Mouse (Mus musculus): ENCODE measurements around the gene Gm11114. TPM values are rescaled to one million over a fixed set of nuclear protein-coding genes. Genes with fewer than 3 reads are reported as not detected.

Gene Gm11114
- polyA plus RNA-seq, 1 experiment from 2014 or later, result not detected

GRCm38 (mm10) chr9:85320167-85320951 lies 7.8 kb downstream of the Gm11114 start:
- no peak overlapping the region for H3K27ac ChIP-seq
- no peak for TF ChIP-seq CTCF (IDR thresholded peaks at IDR 0.05; ENCODE audit: low read depth)
- ATAC-seq (replicated peaks; ENCODE audit: low FRiP score, low read depth) (no peak), DNase-seq (ENCODE audit: low spot score) (no peak)
- H3K9me3 ChIP-seq (replicated peaks; ENCODE audit: low read length), result no peaks in the 10 kb centered on the region
- H3K36me3 ChIP-seq (ENCODE audit: insufficient read depth, low read length), result no peaks in the 10 kb centered on the region
- H3K4me1 ChIP-seq (replicated peaks; ENCODE audit: insufficient read depth, low read length), result no peaks in the 10 kb centered on the region; the same call in 1 of the 2 replicates
- no peak overlapping the region for H3K9ac ChIP-seq (ENCODE audit: low read depth, low read length)
- WGBS, result 71% methylated on average over 8 of the region's 8 CpGs
- H3K4me3 ChIP-seq (replicated peaks; ENCODE audit: low read depth, low read length), result no peak overlapping the region
- H3K4me2 ChIP-seq (ENCODE audit: low read length), result no peak overlapping the region
- H3K27me3 ChIP-seq (ENCODE audit: insufficient read depth, low read length), result no peaks in the 10 kb centered on the region

DNA sequence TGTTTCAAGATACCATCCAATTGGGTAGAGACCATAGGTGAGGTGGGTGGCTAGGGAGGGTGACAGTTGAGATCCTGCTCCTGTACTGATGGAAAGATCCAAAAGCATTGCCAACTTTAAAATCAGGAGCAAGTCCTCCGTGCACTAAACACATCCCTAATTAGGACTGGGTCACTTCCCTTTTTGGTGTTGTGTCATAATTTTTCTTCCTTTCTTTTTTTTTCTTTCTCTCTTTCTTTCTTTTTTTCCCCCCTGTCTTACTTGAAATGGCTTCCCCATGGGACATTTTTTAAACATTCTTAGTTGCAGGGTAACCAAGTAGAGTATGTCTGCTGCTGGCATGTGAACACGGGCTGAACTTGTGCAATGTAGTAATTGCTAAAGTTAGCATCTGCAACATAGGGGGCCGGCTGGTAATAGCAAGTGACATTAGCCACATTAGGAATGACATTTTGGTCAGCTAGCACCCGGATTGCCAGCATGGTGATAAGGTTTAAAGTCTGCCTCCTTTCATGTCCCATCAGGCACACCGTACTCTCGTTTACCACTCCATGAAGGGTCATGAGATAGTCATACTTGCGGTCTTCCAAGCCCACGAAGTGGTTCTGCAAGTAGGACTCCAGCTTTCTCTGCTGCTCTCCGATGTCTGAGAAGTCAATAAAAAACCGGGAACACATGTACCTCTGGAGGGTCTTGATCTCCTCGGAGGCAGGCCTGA lies 11.7 kb downstream of the Gm11114 start:
- ATAC-seq (replicated peaks; ENCODE audit: low FRiP score, low read depth), result no peak
- no peaks in the 10 kb centered on the region for H3K27me3 ChIP-seq (ENCODE audit: insufficient read depth, low read length)
- TF ChIP-seq CTCF (IDR thresholded peaks at IDR 0.05; ENCODE audit: low read depth), result no peak
- no peaks in the 10 kb centered on the region for H3K9me3 ChIP-seq (replicated peaks; ENCODE audit: low read length)
- no peaks in the 10 kb centered on the region for H3K36me3 ChIP-seq (ENCODE audit: insufficient read depth, low read length)
- H3K4me2 ChIP-seq (ENCODE audit: low read length), result peak overlapping the region; percentile 96
- 66% methylated on average over 11 of the region's 11 CpGs for WGBS
- H3K27ac ChIP-seq, result no peak overlapping the region
- no peak for DNase-seq (ENCODE audit: low spot score)
- no peak overlapping the region for H3K4me3 ChIP-seq (replicated peaks; ENCODE audit: low read depth, low read length)
- no peak overlapping the region for H3K9ac ChIP-seq (ENCODE audit: low read depth, low read length)
- H3K4me1 ChIP-seq (replicated peaks; ENCODE audit: insufficient read depth, low read length), result no peaks in the 10 kb centered on the region; the same call in 1 of the 2 replicates

DNA sequence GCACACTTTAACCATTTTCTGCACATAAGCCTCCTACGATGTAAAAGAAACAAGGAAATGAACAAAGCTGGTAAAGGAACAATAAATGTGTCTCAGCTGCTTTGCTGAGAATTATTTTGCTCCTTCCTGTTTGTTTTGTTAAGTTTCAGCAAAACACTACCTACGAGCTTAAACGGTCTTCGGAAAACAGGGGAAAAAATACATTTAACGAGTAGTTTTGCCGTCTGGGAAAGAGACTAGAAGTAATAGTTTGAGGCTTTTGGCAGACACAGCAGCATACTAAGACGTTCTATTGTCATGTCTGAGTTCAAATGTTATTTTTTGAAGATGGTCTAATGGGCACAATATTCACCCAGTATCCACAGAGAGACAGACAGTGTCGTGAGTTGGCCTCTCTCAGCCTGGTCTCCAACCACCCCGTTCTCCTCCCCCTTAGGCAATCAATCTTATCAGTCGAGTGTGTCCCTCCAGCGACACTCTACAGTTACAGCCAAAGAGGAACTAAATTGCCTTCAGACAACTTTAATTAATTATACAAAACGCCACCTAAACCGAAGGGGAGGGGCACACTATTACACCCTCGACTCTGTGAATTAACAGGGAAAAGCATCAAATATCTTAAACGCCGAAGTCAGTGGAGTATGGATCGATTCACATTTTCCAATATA lies 12.8 kb downstream of the Gm11114 start:
- H3K36me3 ChIP-seq (ENCODE audit: insufficient read depth, low read length), result no peaks in the 10 kb centered on the region
- peak overlapping the region; percentile 96 for H3K4me2 ChIP-seq (ENCODE audit: low read length)
- no peaks in the 10 kb centered on the region for H3K9me3 ChIP-seq (replicated peaks; ENCODE audit: low read length)
- no peaks in the 10 kb centered on the region; the same call in 1 of the 2 replicates for H3K4me1 ChIP-seq (replicated peaks; ENCODE audit: insufficient read depth, low read length)
- ATAC-seq (replicated peaks; ENCODE audit: low FRiP score, low read depth) (no peak), DNase-seq (ENCODE audit: low spot score) (peak; percentile 54)
- 13% methylated on average over 17 of the region's 17 CpGs for WGBS
- peak overlapping the region; percentile 71 for H3K4me3 ChIP-seq (replicated peaks; ENCODE audit: low read depth, low read length)
- H3K9ac ChIP-seq (ENCODE audit: low read depth, low read length), result no peak overlapping the region
- H3K27ac ChIP-seq, result no peak overlapping the region
- no peaks in the 10 kb centered on the region for H3K27me3 ChIP-seq (ENCODE audit: insufficient read depth, low read length)
- no peak for TF ChIP-seq CTCF (IDR thresholded peaks at IDR 0.05; ENCODE audit: low read depth)

GRCm38 (mm10) chr9:85326292-85327241 lies 14.0 kb downstream of the Gm11114 start:
- H3K27ac ChIP-seq, result peak overlapping the region; percentile 42; the same call in 1 of the 2 replicates
- TF ChIP-seq CTCF (IDR thresholded peaks at IDR 0.05; ENCODE audit: low read depth), result no peak
- H3K4me3 ChIP-seq (replicated peaks; ENCODE audit: low read depth, low read length), result peak overlapping the region; percentile 71
- under 1% methylated on average over 76 of the region's 88 CpGs for whole genome bisulfite sequencing
- peak; percentile 42 for DNase-seq (ENCODE audit: low spot score)
- ATAC-seq (replicated peaks; ENCODE audit: low FRiP score, low read depth), result peak; percentile 53
- no peaks in the 10 kb centered on the region for H3K9me3 ChIP-seq (replicated peaks; ENCODE audit: low read length)
- no peaks in the 10 kb centered on the region for H3K36me3 ChIP-seq (ENCODE audit: insufficient read depth, low read length)
- peak overlapping the region; percentile 62 for H3K9ac ChIP-seq (ENCODE audit: low read depth, low read length)
- H3K4me1 ChIP-seq (replicated peaks; ENCODE audit: insufficient read depth, low read length), result no peaks in the 10 kb centered on the region; the same call in 1 of the 2 replicates
- H3K27me3 ChIP-seq (ENCODE audit: insufficient read depth, low read length), result no peaks in the 10 kb centered on the region
- peak overlapping the region; percentile 96 for H3K4me2 ChIP-seq (ENCODE audit: low read length)

DNA sequence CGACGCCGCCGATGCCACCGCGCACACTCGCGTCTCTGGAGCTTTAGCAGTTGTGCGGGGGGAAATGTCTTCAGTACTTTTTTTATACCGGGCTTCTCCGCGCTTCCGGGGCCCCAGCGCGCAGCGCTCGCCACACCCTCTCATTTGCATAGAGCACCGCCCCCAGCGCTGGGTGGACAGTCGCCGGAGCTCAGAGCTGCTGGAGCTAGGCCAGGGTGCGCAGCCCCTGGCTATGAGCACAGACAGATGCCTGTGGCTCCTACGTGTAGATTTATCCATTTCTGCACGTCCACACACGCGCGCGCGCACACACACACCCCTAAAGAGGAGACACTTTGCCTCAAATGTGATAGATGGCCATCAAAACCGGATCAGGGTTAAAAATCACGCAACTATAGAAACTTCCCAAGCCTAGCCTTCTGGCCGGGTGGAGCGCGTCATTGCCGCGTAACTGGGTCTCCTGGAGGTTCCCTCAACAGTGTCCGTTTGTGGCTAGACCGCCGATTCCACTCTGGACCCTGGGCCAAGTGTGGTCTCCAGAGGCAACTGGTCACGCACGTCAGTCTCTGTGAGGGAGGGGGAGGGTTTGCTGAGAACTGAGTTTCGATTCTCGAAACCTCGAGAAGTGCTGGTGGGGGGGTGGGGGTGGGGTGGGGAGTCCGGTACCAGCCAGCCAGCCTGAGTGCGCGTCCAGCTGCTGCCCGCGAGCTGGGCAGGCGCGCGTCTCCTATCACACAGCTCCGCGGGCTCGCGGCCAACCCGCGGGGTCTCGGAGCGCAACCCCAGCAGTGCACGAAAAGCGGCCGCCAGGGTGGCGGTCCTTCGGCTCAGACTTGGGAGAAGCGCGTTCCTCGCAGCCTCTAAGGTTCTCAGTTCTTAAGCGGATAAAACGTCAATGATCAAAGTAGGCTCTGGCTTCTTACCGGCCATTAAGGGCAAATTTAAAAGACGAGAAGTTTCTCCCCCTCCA lies 15.0 kb downstream of the Gm11114 start, which contains the start of gene Tent5a:
TSS of gene Tent5a (minus strand) at position 107 of the 970 bp plus-strand sequence.
- Histone ChIP-seq H3K27ac (peak within 1 kb of the TSS; percentile 72), H3K4me1 (replicated peaks; ENCODE audit: insufficient read depth, low read length) (no peaks in the 10 kb centered on the region; the same call in 1 of the 2 replicates), H3K4me3 (replicated peaks; ENCODE audit: low read depth, low read length) (peak within 1 kb of the TSS; percentile 71), H3K4me2 (ENCODE audit: low read length) (peak within 1 kb of the TSS; percentile 96), H3K36me3 (ENCODE audit: insufficient read depth, low read length) (no peaks in the 10 kb centered on the region), H3K27me3 (ENCODE audit: insufficient read depth, low read length) (no peaks in the 10 kb centered on the region), H3K9ac (ENCODE audit: low read depth, low read length) (peak within 1 kb of the TSS; percentile 62), H3K9me3 (replicated peaks; ENCODE audit: low read length) (no peaks in the 10 kb centered on the region)
- TF ChIP-seq CTCF (IDR thresholded peaks at IDR 0.05; ENCODE audit: low read depth), result no peak
- ATAC-seq (replicated peaks; ENCODE audit: low FRiP score, low read depth) (peak; percentile 91), DNase-seq (ENCODE audit: low spot score) (peak; percentile 93)
- WGBS, result under 1% methylated on average over 72 of the region's 72 CpGs
